Mouse (Mus musculus) CD4-positive naive resting alpha-beta T cell, adult 76 days (primary cell): ENCODE measurements around the gene Eml3. TPM values are rescaled to one million over a fixed set of nuclear protein-coding genes. Genes with fewer than 3 reads are reported as not detected.

Experiments
- total RNA-seq: library from RNA; stranded (reverse); gene quantifications from one replicate; pipeline ENCODE4 v1.2.4, GENCODE M21; 2023

Gene Eml3
- 70.7 TPM for total RNA-seq

GRCm38 (mm10) chr19:8929224-8930088, at the start of gene Eml3, which contains the start of gene Rom1:
Eml3 (plus strand) TSS chr19:8929552.
Rom1 (minus strand) TSS chr19:8929356.

GRCm38 (mm10) chr19:8880311-8881033, 48.9 kb upstream of the Eml3 start, which contains the start of gene Uqcc3:
Uqcc3 (minus strand) TSS chr19:8880923.

GRCm38 (mm10) chr19:8883616-8884015, 45.7 kb upstream of the Eml3 start, which contains the start of the genes Lbhd1 and Gm49403:
Lbhd1 (plus strand) TSS chr19:8883732.
Gm49403 (plus strand) TSS chr19:8883930.

GRCm38 (mm10) chr19:8888511-8889385, 40.6 kb upstream of the Eml3 start, which contains the start of the genes 1810009A15Rik and Gm49416:
1810009A15Rik (plus strand) TSS chr19:8888853.
Gm49416 (plus strand) TSS chr19:8888926.

GRCm38 (mm10) chr19:8892829-8893766, 36.3 kb upstream of the Eml3 start, which contains the start of gene Ints5:
Ints5 (plus strand) TSS chr19:8893005.

GRCm38 (mm10) chr19:8897865-8898495, 31.4 kb upstream of the Eml3 start, which contains the start of gene Ganab:
Ganab (plus strand) TSS chr19:8898071.

GRCm38 (mm10) chr19:8920073-8920736, 9.1 kb upstream of the Eml3 start, which contains the start of gene B3gat3:
B3gat3 (plus strand) TSS chr19:8920374.

GRCm38 (mm10) chr19:8941515-8942217, 12.3 kb downstream of the Eml3 start, which contains the start of gene Mta2:
Mta2 (plus strand) TSS chr19:8941875.

GRCm38 (mm10) chr19:8953135-8954039, 24.0 kb downstream of the Eml3 start, which contains the start of gene Tut1:
Tut1 (plus strand) TSS chr19:8953847.

GRCm38 (mm10) chr19:8966590-8967372, 37.4 kb downstream of the Eml3 start, which contains the start of gene Eef1g:
Eef1g (plus strand) TSS chr19:8967041.

GRCm38 (mm10) chr19:8989066-8989566, 59.8 kb downstream of the Eml3 start, which contains the start of gene Ahnak:
Ahnak (plus strand) TSS chr19:8989284.

Other genes starting within 250 kb of the Eml3 start
- gene Slc3a2, start 206.2 kb upstream of the Eml3 start, total RNA-seq: 200 TPM
- gene Wdr74, start 193.7 kb upstream of the Eml3 start, total RNA-seq: 89.2 TPM
- 2.3 TPM for gene 1700092M07Rik, start 188.8 kb upstream of the Eml3 start, total RNA-seq
- gene Stx5a, start 188.1 kb upstream of the Eml3 start, total RNA-seq: 265 TPM
- 559 TPM for gene Nxf1, start 172.5 kb upstream of the Eml3 start, total RNA-seq
- 30.8 TPM for gene Tmem223, start 158.6 kb upstream of the Eml3 start, total RNA-seq
- 61.1 TPM for gene Tmem179b, start 155.1 kb upstream of the Eml3 start, total RNA-seq
- 9.8 TPM for gene Taf6l, start 143.1 kb upstream of the Eml3 start, total RNA-seq
- 50.4 TPM for gene Polr2g, start 131.0 kb upstream of the Eml3 start, total RNA-seq
- gene Zbtb3, start 127.0 kb upstream of the Eml3 start, total RNA-seq: 0.26 TPM
- gene Ttc9c, start 110.2 kb upstream of the Eml3 start, total RNA-seq: 21.2 TPM
- 101 TPM for gene Hnrnpul2, start 109.5 kb upstream of the Eml3 start, total RNA-seq
- gene AC129217.1, start 99.8 kb upstream of the Eml3 start, total RNA-seq: 16.0 TPM
- gene Bscl2, start 92.1 kb upstream of the Eml3 start, total RNA-seq: 37.6 TPM
- not detected for gene Gng3, start 90.4 kb upstream of the Eml3 start, total RNA-seq
- 0.91 TPM for gene Lrrn4cl, start 78.8 kb upstream of the Eml3 start, total RNA-seq
- gene Ubxn1, start 58.1 kb upstream of the Eml3 start, total RNA-seq: 116 TPM
- 36.2 TPM for gene Uqcc3, start 48.6 kb upstream of the Eml3 start, total RNA-seq
- 9.4 TPM for gene Lbhd1, start 45.8 kb upstream of the Eml3 start, total RNA-seq
- gene Gm49403, start 45.6 kb upstream of the Eml3 start, total RNA-seq: not detected
- gene 1810009A15Rik, start 40.7 kb upstream of the Eml3 start, total RNA-seq: 25.8 TPM
- gene Gm49416, start 40.6 kb upstream of the Eml3 start, total RNA-seq: 3.8 TPM
- gene Ints5, start 36.5 kb upstream of the Eml3 start, total RNA-seq: 18.6 TPM
- 134 TPM for gene Ganab, start 31.5 kb upstream of the Eml3 start, total RNA-seq
- 41.9 TPM for gene B3gat3, start 9.2 kb upstream of the Eml3 start, total RNA-seq
- gene Rom1, start 196 bp upstream of the Eml3 start, total RNA-seq: 3.0 TPM
- 172 TPM for gene Mta2, start 12.3 kb downstream of the Eml3 start, total RNA-seq
- 39.7 TPM for gene Tut1, start 24.3 kb downstream of the Eml3 start, total RNA-seq
- 533 TPM for gene Eef1g, start 37.5 kb downstream of the Eml3 start, total RNA-seq
- gene Ahnak, start 59.7 kb downstream of the Eml3 start, total RNA-seq: 74.3 TPM
- not detected for gene Scgb1a1, start 158.4 kb downstream of the Eml3 start, total RNA-seq
- 14.4 TPM for gene Asrgl1, start 206.1 kb downstream of the Eml3 start, total RNA-seq